Mouse (Mus musculus) CH12.LX (cell line): ENCODE results near the gene Edc3. TPM values are rescaled to one million over a fixed set of nuclear protein-coding genes. Genes with fewer than 3 reads are reported as not detected.

Experiments used
- DNase-seq: peaks from one replicate; pipeline ENCODE4 v3.0.0-alpha.2; 2013; ENCODE audit errors: extremely low read depth
- H3K27ac ChIP-seq: 2 replicates; pipeline ENCODE4 v1.5.1; 2012; ENCODE audit warnings: low read depth, mild to moderate bottlenecking, control low read depth, moderate library complexity; ENCODE audit not compliant: insufficient read depth
- H3K27me3 ChIP-seq: replicated peaks from 2 replicates; pipeline ENCODE3; 2012; ENCODE audit warnings: inconsistent platforms
- H3K36me3 ChIP-seq, 2 experiments: replicated peaks in 1 of 2; 2 replicates each; pipeline versions ENCODE3 to v1.6.1; 2012; ENCODE audit warnings: inconsistent platforms in 1 of 2, low read length in 1 of 2, mild to moderate bottlenecking in 1 of 2, mixed read lengths in 1 of 2, moderate library complexity in 1 of 2; ENCODE audit not compliant: control insufficient read depth in 1 of 2, insufficient read depth in 1 of 2
- H3K4me1 ChIP-seq, 2 experiments: 2 replicates each; pipeline ENCODE4 v1.6.1; 2012; ENCODE audit warnings: inconsistent platforms in 1 of 2, moderate library complexity in 1 of 2; ENCODE audit not compliant: insufficient read depth in 2 of 2, control insufficient read depth in 1 of 2
- H3K4me2 ChIP-seq: 2 replicates; pipeline ENCODE4 v1.6.1; 2012; ENCODE audit warnings: low read depth, mild to moderate bottlenecking, control low read depth; ENCODE audit not compliant: poor library complexity, insufficient read depth, severe bottlenecking
- H3K4me3 ChIP-seq, 3 experiments: fragments of 150-350 bp in 1 of 3; sonication (generic) in 1 of 3; replicated peaks in 1 of 3; 2 replicates each; pipeline versions ENCODE3 to v1.5.1; 2011 to 2012; ENCODE audit warnings: low read depth in 2 of 3, low read length in 2 of 3, mild to moderate bottlenecking in 2 of 3, moderate library complexity in 2 of 3, control low read depth in 1 of 3, improper control_type of control experiment in 1 of 3, inconsistent platforms in 1 of 3, mixed read lengths in 1 of 3; ENCODE audit not compliant: poor library complexity in 1 of 3
- H3K79me2 ChIP-seq: replicated peaks from 2 replicates; pipeline ENCODE4 v1.6.1; 2012; ENCODE audit warnings: mild to moderate bottlenecking, moderate library complexity; ENCODE audit not compliant: control insufficient read depth, poor library complexity, insufficient read depth, severe bottlenecking; ENCODE audit errors: extremely low read depth
- H3K9ac ChIP-seq: 2 replicates; pipeline ENCODE4 v1.6.1; 2012; ENCODE audit warnings: low read depth, mild to moderate bottlenecking, control low read depth, moderate library complexity; ENCODE audit not compliant: insufficient read depth
- H3K9me3 ChIP-seq: replicated peaks from 2 replicates; pipeline ENCODE3; 2012; ENCODE audit warnings: low read length, inconsistent platforms, mixed read lengths
- CHD1 ChIP-seq: IDR thresholded peaks from 2 replicates; pipeline ENCODE4 v1.6.1; 2012; ENCODE audit warnings: low read depth, low read length, improper control_type of control experiment, inconsistent platforms
- EP300 ChIP-seq: IDR thresholded peaks from 2 replicates; pipeline ENCODE4 v1.6.1; 2011; ENCODE audit warnings: low read length, improper control_type of control experiment
- ETS1 ChIP-seq: conservative IDR thresholded peaks from 2 replicates; pipeline ENCODE4 v1.6.1; 2012; ENCODE audit warnings: low read depth, mild to moderate bottlenecking, inconsistent platforms, low read length, improper control_type of control experiment, moderate library complexity
- GABPA ChIP-seq: IDR thresholded peaks from 2 replicates; pipeline ENCODE4 v1.6.1; 2012; ENCODE audit warnings: low read depth, low read length, improper control_type of control experiment, inconsistent platforms; ENCODE audit not compliant: insufficient replicate concordance
- HCFC1 ChIP-seq: IDR thresholded peaks from 2 replicates; pipeline ENCODE4 v1.6.1; 2012; ENCODE audit warnings: low read depth, mild to moderate bottlenecking, inconsistent platforms, low read length, improper control_type of control experiment
- MAX ChIP-seq: IDR thresholded peaks from 2 replicates; pipeline ENCODE4 v1.6.1; 2011; ENCODE audit warnings: low read length, improper control_type of control experiment
- MEF2A ChIP-seq: IDR thresholded peaks from 2 replicates; pipeline ENCODE4 v1.6.1; 2014; ENCODE audit warnings: low read depth, mild to moderate bottlenecking, inconsistent platforms, low read length, improper control_type of control experiment, borderline replicate concordance
- MXI1 ChIP-seq: IDR thresholded peaks from 2 replicates; pipeline ENCODE4 v1.6.1; 2011; ENCODE audit warnings: mild to moderate bottlenecking, low read depth, low read length, improper control_type of control experiment
- PAX5 ChIP-seq: IDR thresholded peaks from 2 replicates; pipeline ENCODE4 v1.6.1; 2012; ENCODE audit warnings: low read length, inconsistent platforms, mixed read lengths
- POLR2A ChIP-seq: IDR thresholded peaks from 2 replicates; pipeline ENCODE4 v1.6.1; 2011; ENCODE audit warnings: low read depth, mild to moderate bottlenecking, improper control_type of control experiment, low read length
- POLR2AphosphoS2 ChIP-seq: IDR thresholded peaks from 2 replicates; pipeline ENCODE4 v1.6.1; 2011; ENCODE audit warnings: low read depth, low read length, improper control_type of control experiment
- TCF12 ChIP-seq: IDR thresholded peaks from 2 replicates; pipeline ENCODE4 v1.6.1; 2014; ENCODE audit warnings: low read depth, mild to moderate bottlenecking, inconsistent platforms, low read length, improper control_type of control experiment
- ZKSCAN1 ChIP-seq: IDR thresholded peaks from 2 replicates; pipeline ENCODE4 v1.6.1; 2012; ENCODE audit warnings: low read depth, inconsistent platforms, low read length, improper control_type of control experiment, borderline replicate concordance
- ZNF384 ChIP-seq: IDR thresholded peaks from 2 replicates; pipeline ENCODE4 v1.6.1; 2012; ENCODE audit warnings: low read depth, low read length, improper control_type of control experiment, inconsistent platforms
- dilution Hi-C: fragments of 300-500 bp; cut with MboI; formaldehyde crosslinking; loops from 2 replicates; pipeline ENCODE4 v1.14.3; 2020; ENCODE audit warnings: low sequenced_read_pairs; ENCODE audit not compliant: extremely low pct_unique_long_range_greater_than_20kb, extremely low pct_ligation_motif_present
- in situ Hi-C: fragments of 300-500 bp; cut with MboI; formaldehyde crosslinking; loops from 3 replicates; pipeline ENCODE4 v1.14.3; 2019; ENCODE audit warnings: low sequenced_read_pairs, low pct_ligation_motif_present, low pct_unique_long_range_greater_than_20kb, mixed read lengths
- polyA plus RNA-seq: library from polyadenylated mRNA; unstranded; fragments of >175 nt; gene quantifications from 2 replicates; pipeline ENCODE4 v1.2.1, GENCODE M21; 2012; ENCODE audit warnings: low read depth; ENCODE audit not compliant: insufficient read length
- total RNA-seq, 2 experiments: library from RNA; depleted of rRNA; stranded (reverse); fragments of 300-350 nt in 1 of 2; fragments of >200 nt in 1 of 2; gene quantifications; 2 replicates each; pipeline ENCODE4 v1.2.3; 2012 to 2014

Edc3 gene
- total and polyA plus RNA-seq, 3 experiments, result 10.6 to 24.1 (median 13.6) TPM

- Histone ChIP-seq H3K9ac (no peak overlapping the region), H3K27me3 (peaks cover 59% of the 10 kb centered on the region), H3K4me2 (no peak overlapping the region), H3K4me3 (no peak overlapping the region)
- in situ Hi-C loops, result no loop called here
- no peak for TF ChIP-seq ZNF384
- no peak for TF ChIP-seq MEF2A
- TF ChIP-seq TCF12, result no peak
- TF ChIP-seq MXI1, result no peak
- no peak for TF ChIP-seq GABPA
- TF ChIP-seq HCFC1, result no peak
- TF ChIP-seq EP300, result no peak
- TF ChIP-seq, all 38 proteins: peak for 0
- H3K36me3 ChIP-seq, result no peaks in the 10 kb centered on the region
- dilution Hi-C loops, result no loop called here
- no peaks in the 10 kb centered on the region for H3K79me2 ChIP-seq
- no peaks in the 10 kb centered on the region for H3K9me3 ChIP-seq
- no peak overlapping the region for H3K27ac ChIP-seq
- no peak for DNase-seq
- H3K4me1 ChIP-seq, result 0 out of 4 replicates have a peak, but pooled peaks cover 0 to 2% of the 10 kb centered on the region in 2 experiments
These were observed 11.7 kb upstream of the Edc3 start for GRCm38 (mm10) chr9:57696380-57697285.

- Histone ChIP-seq H3K4me3 (no peak overlapping the region), H3K9me3 (no peaks in the 10 kb centered on the region), H3K4me2 (no peak overlapping the region), H3K9ac (no peak overlapping the region), H3K27me3 (peaks cover 60% of the 10 kb centered on the region), H3K79me2 (no peaks in the 10 kb centered on the region), H3K27ac (no peak overlapping the region), H3K36me3 (no peaks in the 10 kb centered on the region), H3K4me1 (0 out of 4 replicates have a peak, but pooled peaks cover 0 to 2% of the 10 kb centered on the region in 2 experiments)
- no peak for DNase-seq
- TF ChIP-seq POLR2A (no peak), CHD1 (no peak), POLR2AphosphoS2 (no peak), MAX (no peak)
- in situ Hi-C loops (no loop called here), dilution Hi-C loops (no loop called here)
These were observed 11.0 kb upstream of the Edc3 start for GRCm38 (mm10) chr9:57697380-57697779.

DNA sequence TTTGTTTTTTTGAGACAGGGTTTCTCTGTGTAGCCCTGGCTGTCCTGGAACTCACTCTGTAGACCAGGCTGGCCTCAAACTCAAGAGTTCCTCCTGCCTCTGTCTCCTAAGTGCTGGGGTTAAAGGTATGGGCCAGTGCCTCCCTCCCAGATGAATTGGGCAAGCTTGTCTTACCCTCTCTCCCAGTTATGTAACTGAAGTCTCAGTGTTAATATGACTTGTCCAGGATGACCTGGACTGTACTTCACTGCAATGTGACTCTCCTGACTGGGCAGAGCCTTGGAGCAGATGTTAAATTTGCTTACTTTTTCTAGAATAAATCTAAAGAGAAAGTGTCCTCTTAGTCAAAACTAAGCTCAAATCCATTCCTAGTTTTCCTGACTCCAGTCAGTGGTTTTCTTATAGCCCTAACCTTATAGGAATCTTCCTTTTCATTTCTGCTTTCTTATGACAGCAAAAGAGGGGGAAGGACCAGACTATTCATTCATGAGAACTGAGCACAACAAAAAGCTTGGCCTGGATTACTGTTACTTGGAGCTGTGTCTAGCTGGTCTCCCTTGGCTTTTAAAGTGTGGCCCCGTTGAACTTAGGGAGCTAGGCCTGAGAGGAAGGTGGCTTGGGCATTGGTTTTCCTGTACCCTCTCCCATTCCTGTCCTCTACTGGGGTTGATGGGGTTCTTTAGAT is 9.7 kb upstream of the Edc3 start:
- peak; percentile 13 for DNase-seq
- Histone ChIP-seq H3K4me3 (no peak overlapping the region), H3K27ac (no peak overlapping the region), H3K9me3 (no peaks in the 10 kb centered on the region), H3K4me1 (0 out of 4 replicates have a peak, but pooled peaks cover 0 to 2% of the 10 kb centered on the region in 2 experiments), H3K79me2 (no peaks in the 10 kb centered on the region), H3K4me2 (no peak overlapping the region), H3K9ac (no peak overlapping the region), H3K27me3 (peaks cover 63% of the 10 kb centered on the region), H3K36me3 (no peaks in the 10 kb centered on the region)
- dilution Hi-C loops, result no loop called here
- TF ChIP-seq ETS1 (no peak), PAX5 (no peak), ZKSCAN1 (no peak), GABPA (no peak)
- in situ Hi-C loops, result no loop called here
